Mouse (Mus musculus) gastrocnemius, adult 8-10 months (tissue): ENCODE data around the gene Atad2b. TPM values are rescaled to one million over a fixed set of nuclear protein-coding genes. Genes with fewer than 3 reads are reported as not detected.
A peak's percentile ranks its signal among the peaks of the same experiment; 100 is the strongest.
"Not testable (repeated sequence)": the region's sequence is repeated elsewhere in the genome, so short reads cannot be mapped to it uniquely, and the experiment has no call there.

ENCODE experiments used
- DNase-seq, 2 experiments: peaks; one replicate each; pipeline ENCODE4 v3.0.0; 2022; ENCODE audit warnings: low spot score in 2 of 2
- total RNA-seq, 4 experiments: library from RNA; stranded (reverse); gene quantifications; 2 replicates each; pipeline ENCODE4 v1.2.4; 2022

Atad2b gene
- total RNA-seq, 4 experiments from 2014 or later, result 10.0 to 11.2 (median 10.6) TPM

DNA sequence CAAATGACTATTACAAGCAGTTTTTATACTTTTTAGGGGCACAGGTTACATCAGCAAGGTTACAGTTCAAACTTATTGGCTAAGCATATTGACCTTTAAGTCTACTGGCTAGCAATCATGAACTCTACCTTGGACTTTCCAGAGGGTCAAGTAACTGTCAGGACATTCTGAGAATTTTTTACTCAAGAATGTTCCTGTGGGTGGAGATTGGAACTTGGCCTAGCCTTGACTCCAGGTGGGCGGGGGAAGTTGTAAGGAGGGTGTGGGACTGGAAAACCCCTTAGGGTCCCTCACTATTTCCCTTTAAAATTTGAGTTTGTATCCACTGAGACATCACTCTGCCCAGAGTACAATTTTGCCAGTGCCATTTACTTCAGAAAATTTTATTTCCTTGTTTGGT, 6.7 kb upstream of the Atad2b start:
- not testable (repeated sequence) for DNase-seq

DNA sequence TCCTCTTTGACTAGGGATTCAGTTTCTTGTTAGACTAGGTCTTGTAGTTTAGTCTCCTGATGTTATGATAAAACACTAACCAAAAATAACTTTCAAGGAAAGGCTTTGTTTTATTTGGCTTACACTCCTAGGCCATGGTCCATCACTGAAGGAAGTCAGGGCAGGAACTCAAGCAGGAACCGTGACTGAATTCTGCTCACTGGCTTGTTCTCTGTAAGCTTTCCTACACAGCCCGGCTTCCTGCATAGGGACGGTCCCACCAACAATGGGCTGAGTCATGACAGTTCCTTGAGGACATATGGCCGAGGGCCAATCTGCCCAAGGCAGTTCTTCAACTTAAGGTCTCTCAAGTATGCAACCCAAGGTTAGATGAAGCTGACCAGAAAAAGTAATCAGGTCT, 5.4 kb upstream of the Atad2b start:
- DNase-seq, result no peak

DNA sequence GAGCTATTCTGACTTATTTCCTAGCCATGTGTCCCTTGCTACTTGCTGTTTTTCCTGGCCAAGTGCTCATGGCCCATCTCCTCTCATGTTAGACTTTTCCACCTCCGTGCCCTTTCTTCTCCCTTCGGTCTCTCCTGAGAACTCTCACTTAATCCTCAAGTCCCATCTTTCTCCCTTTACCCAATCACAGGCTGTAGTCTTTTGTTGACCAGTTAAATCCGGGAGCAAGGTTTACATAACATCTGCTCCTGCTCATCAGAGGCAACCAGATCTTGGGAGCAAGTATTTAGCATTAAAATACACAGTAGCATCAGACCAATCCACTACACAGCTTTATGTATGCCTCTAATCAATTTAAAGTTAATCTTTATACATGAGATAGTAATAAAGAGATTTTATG, 2.7 kb upstream of the Atad2b start:
- no peak for DNase-seq

DNA sequence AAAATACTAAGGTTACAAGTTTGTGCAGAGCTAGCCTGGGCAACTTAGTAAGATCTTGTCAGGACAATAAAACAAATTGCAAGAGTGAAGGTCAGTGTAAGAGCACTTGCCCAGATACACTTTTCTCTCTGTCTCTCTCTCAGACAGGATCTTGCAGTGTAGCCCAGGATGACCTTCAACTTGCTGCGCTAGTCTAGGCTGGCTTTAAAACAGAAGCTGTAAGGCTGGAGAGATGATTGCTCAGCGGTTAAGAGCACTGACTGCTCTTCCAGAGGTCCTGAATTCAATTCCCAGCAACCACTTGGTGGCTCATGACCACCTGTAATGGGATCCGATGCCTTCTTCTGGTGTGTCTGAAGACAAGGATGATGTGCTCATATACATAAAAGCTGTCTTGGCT, 2.2 kb upstream of the Atad2b start:
- no peak for DNase-seq

DNA sequence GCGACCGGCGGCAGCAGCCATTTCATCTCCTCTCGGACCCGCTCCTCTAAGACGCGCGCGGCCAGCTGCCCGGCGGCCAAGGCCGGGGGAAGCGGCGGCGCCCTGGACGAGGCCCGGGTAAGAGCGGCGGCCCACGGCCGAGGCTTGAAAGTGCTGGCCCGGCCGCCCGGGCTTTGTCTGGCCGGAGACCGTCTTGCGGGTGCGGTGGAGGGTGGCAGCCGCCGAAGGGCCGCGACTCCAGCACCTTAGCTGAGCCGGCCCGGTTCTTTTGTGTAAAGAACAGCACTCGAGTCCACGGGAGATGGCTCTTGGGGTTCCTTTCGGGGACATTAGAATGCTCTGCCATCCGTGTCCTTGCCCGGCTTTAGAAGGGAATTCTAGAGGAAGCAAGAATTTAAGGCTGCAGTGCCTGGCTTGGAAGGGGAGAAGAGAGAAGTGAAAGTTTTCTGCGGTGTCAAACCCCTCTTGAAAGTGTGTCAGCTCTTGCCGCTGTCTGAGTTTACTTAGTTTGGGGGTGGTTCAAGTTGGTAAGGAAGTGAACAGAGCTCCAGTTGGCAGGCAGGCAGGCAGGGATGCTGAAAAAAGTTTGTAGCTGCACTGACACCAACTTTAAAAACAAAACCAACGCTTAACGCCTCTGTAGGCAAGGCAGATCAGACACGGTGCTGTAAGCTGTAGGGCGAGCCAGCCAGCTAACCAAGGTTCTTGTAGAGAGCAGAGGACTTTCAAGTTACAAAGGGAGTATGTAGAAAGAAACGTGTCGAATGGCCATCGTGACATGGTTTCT, 845 bp downstream of the Atad2b start:
- peak; percentile 5 to 29 for DNase-seq

DNA sequence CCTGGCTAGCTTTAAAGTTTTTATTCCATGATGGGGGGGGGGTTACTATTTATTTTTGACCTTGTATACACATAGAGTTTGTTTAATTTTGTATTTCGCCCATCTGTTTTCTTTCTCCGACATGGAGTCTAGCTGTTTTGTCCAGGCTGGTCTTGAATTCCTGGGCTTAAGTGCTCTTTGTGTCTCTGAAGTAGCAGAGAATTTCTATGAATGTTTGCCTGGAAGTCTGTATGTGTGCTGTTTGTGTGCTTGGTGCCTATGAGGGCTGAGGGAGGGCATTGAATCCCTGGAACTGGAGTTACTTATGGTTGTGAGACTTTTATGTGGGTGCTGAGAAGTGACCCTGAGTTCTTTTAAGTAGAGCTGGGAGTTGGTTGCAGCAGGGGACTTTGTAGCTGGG, 11.0 kb downstream of the Atad2b start:
- DNase-seq, result no peak

DNA sequence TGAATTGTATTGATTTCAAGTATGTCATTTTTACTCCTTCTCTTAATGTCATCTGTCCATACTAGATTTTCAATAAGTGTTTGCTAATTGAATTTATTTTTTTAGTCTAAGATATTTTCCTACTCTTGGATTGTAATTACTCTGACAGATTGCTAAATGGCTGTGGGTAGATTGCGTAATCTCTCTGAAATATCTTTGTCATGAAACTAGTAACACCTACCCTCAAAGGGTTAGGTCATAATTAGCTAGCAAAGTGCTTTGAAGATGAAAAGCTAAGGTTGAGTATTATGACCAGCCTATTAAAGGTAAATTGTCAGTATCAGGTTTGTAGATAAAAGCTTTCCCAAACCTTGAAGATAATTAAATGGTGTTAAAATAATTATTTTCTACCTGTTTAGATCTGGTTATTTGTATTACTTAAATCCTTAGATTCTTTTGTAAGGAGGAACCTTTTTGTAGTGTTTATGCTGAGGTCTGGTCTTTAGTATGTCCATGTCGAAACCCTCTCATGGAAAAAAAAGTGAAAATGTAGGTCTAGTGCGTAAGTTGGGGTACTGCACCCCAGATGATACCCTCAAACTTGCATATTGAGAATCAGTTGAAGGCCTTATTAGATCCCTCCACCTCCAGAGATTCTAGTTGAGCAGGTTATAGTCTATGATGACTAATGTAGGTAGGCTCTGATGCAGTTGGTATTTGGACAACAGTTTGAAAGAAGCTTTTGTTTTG, 13.8 kb downstream of the Atad2b start:
- DNase-seq, result no peak

DNA sequence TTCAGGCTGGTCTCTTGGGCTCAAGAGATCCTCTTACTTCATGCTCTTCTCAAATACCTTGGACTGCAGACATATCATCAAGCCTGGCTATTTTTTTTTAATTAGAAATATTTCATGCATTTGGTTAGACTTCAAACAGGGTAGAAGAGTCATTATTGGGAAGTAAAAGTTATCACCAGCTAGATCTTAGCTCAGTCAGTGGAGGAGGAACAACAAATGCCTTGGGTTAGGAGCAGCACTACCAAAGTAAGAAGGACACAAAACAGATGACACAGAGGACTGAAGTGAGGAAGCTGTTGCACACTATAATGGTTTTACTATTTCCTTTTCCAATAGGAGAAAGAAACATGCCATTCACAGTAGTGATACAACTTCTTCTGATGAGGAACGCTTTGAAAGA, 35.1 kb downstream of the Atad2b start:
- no peak for DNase-seq

DNA sequence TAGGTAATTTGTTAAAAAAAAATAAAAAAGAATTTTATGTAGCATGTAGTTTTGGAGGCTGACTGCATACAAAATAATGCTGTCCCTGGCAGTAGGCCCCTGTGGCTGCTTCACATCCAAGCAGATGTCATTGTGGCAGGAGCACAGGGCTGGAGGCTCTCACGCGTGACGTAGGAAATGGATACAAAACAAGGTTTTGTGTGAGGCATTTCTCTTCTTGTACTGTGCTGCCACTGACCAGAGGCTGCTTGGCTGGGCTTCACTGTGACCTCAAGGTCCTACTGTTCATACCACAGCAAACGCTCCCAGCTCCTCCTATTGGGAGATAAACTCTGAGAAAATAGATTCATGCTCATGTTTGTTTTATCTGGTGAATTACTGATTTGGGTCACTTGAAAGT, 36.0 kb downstream of the Atad2b start:
- DNase-seq, result no peak

DNA sequence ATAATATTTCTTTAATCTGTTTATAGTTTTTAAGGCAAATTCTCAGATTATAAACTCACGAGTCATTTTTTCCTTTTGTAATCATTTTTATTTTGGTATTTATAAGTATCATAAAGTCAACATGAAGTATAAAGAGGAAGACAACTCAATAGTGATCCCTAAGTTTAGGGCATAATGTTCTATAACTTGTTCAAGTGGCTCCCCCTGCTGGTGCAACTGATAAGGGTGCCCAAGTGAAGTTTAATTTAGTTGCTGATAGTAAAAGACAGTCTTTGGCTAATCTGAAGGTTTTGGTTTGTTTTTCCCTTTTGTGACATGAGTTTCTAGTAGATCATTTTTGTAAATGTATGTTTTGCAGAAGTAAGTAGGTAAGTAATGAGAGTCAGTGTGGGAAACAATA, 55.8 kb downstream of the Atad2b start:
- peak; percentile 51 to 63 for DNase-seq

DNA sequence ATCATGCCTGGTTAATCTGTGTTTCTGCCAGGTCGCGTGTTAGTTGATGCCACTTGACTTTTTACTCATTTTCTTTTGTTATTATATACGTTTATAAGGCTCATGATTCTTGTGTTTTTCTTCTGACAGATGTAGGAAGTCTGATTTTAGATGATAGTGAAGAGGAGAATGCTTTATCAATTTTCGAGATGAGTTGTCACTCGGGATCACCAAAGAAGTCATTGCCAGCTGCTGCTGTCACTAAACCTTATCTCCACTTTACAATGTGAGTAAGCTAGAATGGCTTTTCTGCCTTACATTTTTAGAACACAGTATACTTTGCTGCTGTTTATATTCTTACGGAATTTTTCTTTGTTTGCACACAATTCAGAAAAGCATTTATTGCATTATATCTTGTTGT, 61.2 kb downstream of the Atad2b start:
- DNase-seq, result no peak

DNA sequence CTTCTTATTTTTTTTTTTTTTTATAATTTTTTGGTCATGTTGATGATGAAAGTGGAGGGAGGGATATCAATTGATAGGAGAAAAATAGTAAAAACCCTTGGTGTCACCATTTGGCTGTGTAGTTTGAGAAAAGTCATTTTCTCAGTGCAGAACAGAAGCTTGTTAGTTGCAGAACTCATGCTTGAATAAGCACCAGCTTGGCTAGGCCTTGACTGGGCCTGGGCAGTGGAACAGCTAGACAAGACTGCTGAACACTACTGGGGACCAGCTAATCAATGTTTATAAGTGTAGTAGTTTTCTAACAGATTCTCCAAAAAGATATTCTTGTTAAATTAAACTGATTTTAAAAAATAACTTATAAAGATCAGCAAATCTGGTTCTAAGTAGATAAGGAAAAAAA, 79.8 kb downstream of the Atad2b start:
- DNase-seq, result no peak

DNA sequence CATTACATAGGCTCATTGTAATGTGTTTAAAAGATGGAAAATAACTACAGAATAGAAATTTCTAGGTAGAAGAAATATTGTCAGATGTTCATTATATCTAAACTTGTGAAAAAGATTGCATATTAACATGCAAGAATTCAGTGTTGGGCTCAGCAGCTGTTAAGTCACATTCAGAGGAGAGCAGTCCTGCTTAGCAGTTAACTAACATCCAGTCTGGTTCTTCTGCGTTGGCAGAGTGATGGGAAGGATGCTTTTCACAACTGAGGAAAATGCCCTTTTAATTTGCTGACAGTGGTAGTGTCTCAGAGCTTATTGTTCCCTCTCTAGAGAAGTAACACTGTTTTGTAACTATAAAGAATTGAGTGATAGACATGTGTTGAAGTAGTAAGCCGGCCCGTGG, 88.2 kb downstream of the Atad2b start:
- DNase-seq, result no peak

DNA sequence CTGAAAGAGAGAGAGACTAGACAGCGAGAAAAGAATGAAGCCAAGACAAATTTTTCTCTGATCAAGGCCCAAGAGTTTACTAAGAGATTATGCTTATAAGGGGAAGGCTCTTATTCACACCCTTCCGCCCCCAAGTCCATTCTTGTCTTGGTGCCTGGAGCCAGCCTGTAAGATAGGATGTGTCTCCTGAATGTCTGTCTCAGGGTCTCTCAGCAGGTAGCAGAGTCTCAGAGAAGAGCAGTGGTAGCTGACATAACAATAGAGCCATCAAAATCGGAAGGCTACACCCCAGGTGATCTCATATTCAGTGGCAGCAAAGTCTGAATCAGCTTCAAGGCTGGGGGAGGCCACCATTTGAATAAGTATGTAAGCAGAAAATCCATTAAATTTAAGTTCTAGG, 88.6 kb downstream of the Atad2b start:
- DNase-seq, result not testable (repeated sequence)

DNA sequence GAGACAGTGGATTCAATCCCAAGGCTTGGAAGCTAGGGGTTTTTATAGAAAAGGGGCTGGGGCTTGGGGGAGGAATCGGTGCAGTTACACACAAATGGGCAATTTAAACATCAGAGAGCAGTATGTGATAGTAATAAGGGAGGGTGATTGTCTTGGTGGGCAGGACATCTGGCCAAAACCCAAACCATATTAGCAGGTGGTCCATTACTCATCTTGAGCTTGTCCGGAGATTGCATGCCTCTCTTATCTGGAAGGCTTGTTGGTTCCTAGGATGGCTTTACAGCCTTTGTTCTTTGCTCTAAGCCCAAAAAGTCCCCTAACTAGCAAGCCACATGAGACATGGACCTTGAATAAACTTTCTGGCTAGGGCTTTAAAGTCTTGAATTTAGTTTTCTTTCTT, 91.5 kb downstream of the Atad2b start:
- DNase-seq, result not testable (repeated sequence)

DNA sequence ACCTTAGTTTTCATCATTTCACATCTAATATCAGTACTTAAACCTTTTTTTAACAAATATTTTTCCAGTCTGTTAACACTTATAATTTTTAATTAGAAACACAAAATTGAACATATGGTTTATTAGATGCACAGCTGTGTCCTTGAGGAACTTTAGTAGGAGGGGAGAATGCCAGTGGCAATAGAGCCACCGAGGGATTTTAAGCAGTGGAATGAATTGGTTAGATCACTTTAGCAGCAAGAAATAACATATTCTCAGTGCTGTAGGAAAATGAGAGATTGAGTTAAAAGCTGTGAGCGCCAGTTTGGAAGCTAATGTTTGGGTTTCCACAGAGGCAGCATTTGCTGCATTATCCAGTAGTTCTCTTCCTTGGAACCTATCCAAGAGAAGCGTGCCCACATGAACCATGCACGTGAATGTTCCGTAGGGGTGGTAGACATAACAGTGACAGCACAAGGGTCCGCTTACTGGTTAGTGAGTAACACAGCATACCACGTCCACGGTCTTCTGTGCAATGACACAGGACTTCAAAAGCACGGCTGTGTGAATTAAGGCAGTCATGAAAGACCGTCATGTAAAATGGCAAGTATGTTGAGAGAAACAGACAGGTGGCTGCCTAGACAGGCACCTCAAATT, 108.2 kb downstream of the Atad2b start:
- no peak for DNase-seq

DNA sequence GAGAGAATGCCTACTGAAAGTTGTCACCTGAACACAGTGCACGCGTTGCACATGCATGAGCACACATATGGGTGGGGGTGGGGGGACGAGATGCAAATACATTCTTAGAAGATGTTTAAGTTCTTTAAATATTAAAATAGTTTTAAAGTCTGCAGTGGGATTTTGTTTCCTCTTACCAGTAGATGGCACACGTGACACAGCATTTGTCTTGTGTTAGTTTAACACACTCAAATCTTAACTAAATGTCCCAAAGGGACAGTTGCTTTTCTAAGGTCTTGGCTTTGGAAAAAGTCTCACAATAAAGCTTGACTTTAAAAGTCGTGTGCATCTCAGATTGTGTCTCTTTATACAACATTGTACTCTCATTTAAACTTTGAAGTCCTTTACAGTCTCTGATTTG, 111.9 kb downstream of the Atad2b start:
- no peak for DNase-seq

DNA sequence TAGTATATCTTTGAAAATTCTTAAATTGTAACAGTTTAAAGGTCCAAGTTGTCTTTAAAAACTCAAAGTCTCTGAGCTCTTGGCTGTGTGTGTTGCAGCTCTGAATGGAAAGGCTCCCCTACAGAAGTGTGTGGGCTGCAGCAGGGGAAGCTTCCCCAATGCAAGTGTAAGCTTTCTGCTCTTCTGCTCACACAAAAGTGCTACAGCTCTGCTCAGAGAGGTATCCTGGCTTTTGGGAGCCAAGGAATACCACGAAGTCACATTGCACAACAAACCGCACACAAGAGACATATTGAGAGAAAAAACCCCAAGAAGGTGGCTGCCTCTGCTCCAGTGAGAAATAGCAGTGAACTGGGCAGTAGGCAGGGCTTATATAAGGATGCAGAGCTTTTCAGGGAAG, 120.9 kb downstream of the Atad2b start:
- no peak for DNase-seq

DNA sequence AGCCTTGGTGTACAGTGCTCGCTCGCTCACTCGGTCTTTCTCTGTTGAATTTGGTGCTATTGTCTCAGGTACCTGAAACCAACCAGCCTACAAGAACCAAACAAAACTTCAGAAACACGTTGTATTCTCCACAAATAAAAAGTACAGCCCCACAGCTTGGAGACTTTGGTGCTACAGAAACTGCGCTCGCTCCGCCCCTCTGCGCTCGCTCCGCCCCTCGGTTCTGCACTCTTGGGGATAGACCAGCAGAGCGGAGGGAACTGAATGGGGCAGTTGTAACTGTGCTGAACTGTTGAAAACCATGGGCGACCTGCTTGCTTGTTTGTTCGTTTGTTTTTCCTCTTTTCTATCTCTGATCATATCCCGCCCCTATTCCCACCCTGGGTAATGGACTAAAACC, 127.0 kb downstream of the Atad2b start:
- no peak for DNase-seq

DNA sequence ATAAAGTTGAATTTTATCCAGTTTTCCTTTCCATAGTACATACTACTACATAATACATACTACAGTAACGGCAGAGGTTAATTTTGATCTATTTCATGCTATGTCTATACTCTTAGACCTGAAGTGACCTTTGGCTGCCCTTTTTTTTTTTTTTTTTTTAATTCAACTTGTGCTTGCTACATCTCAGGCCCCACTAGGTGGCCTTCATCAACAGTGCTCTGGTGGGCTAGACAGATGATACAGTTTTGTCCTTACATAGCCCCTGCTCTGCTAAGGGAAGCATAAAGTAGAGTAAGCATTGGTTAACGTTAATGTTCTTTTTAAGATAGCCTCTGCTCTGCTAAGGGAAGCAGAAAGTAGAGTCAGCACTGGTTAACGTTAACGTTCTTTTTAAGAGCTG, 131.0 kb downstream of the Atad2b start:
- no peak for DNase-seq

DNA sequence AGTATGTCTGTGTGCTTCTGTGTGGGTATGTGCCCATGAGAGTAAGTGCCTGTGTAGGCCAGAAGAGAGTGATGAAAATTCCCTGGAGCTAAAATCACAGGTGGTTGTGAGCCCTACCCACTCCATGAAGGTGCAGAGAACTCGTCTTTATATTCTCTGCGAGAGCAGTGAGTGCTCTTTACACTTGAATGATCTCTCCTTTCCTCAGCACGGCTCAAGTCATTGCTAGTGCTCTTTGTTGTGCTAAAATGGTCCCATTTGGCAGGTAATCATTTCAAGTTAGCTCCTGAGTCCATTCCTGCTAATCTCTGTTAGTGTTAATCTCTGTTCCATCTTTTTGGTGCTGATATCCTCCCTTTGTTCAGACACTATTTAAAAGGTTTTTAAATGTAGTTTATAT, 150.4 kb downstream of the Atad2b start:
- DNase-seq, result no peak

DNA sequence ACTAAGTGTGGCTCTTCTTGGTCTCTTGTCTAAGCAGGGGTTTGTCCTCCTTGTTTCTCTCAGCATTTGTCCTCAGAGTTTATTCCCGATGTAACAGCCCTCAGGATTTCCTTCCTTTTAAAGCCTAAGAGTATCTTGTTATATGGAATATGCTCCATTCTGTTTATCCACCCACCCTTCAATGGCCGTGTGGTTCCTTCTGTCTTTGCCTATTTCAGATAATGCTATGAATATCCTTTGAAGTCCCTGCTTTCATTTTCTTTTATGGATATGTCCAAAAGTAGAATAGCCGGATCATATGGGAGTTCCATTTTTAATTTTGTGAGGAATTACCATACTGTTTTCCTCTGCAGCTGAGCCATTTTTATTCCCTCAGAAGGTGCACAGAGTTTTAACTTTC, 153.0 kb downstream of the Atad2b start:
- DNase-seq, result no peak

DNA sequence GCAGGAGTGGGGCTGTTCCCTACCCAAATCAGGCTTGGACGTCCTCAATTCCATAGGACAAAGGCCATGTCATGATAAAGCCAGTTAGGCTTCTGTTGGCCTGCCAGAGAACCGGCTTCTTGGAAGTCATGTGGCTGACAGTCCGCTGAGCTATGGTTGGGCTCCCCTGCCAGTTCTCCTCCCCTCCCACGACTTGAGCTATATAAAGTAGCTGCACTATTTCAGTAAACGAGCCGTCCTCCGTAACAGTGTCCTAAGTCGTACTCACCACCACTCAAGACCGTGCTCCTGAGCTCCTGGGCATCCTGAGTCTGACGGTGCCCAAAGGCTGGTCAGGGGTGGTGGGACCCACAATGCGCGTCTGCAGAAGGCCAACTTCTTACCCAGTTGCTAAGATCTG, 156.0 kb downstream of the Atad2b start:
- peak in 1 of 2 experiments; percentile 15 for DNase-seq
